Mouse (Mus musculus) limb, embryonic 15.5 days (tissue): ENCODE data around the gene Mef2b. TPM values are rescaled to one million over a fixed set of nuclear protein-coding genes. Genes with fewer than 3 reads are reported as not detected.

Source experiments
- ATAC-seq: fragments of 200-750 bp; cut with Nextera tagmentation; 2 replicates; pipeline ENCODE4 v1.8.0; 2017; ENCODE audit warnings: low read depth, moderate TSS enrichment; ENCODE audit not compliant: insufficient number of reproducible peaks, low FRiP score, low TSS enrichment
- H3K27ac ChIP-seq: fragments of 300-500 bp; sonication (generic); 2 replicates; pipeline ENCODE4 v1.5.1; 2015; ENCODE audit warnings: moderate library complexity, mild to moderate bottlenecking, inconsistent platforms
- H3K27me3 ChIP-seq: fragments of 300-500 bp; sonication (generic); 2 replicates; pipeline ENCODE4 v1.6.1; 2015; ENCODE audit warnings: inconsistent platforms
- H3K36me3 ChIP-seq: fragments of 300-500 bp; sonication (generic); 2 replicates; pipeline ENCODE4 v1.6.1; 2015; ENCODE audit warnings: inconsistent platforms
- H3K4me1 ChIP-seq: fragments of 300-500 bp; sonication (generic); 2 replicates; pipeline ENCODE4 v1.6.1; 2015; ENCODE audit warnings: inconsistent platforms
- H3K4me2 ChIP-seq: fragments of 300-500 bp; sonication (generic); 2 replicates; pipeline ENCODE4 v1.6.1; 2015; ENCODE audit warnings: mild to moderate bottlenecking, inconsistent platforms
- H3K4me3 ChIP-seq: fragments of 300-500 bp; sonication (generic); 2 replicates; pipeline ENCODE4 v1.5.1; 2015; ENCODE audit warnings: mild to moderate bottlenecking, inconsistent platforms
- H3K9ac ChIP-seq: fragments of 300-500 bp; sonication (generic); 2 replicates; pipeline ENCODE4 v1.6.1; 2015; ENCODE audit warnings: inconsistent platforms
- H3K9me3 ChIP-seq: fragments of 300-500 bp; sonication (generic); 2 replicates; pipeline ENCODE4 v1.6.1; 2016; ENCODE audit warnings: inconsistent platforms
- WGBS: fragments of 180-500 bp; shearing (Covaris S2); methylation state at CpG from one replicate; pipeline ENCODE4 v1.1.7; 2015; 5-methylcytosine and 5-hydroxymethylcytosine counted together
- polyA plus RNA-seq: library from polyadenylated mRNA; unstranded; fragments of >200 nt; fragmentation: Nextera tagmentation; extraction: Ambion mirVana; gene quantifications from 2 replicates; pipeline ENCODE4 v1.2.1, GENCODE M21; 2015

Mef2b gene
- polyA plus RNA-seq, 1 experiment from 2014 or later, result 0.19 TPM

- H3K9ac ChIP-seq, result no peak overlapping the region
- no peaks in the 10 kb centered on the region for H3K4me1 ChIP-seq
- H3K27ac ChIP-seq, result no peak overlapping the region
- H3K36me3 ChIP-seq, result peaks cover 8% of the 10 kb centered on the region; the same call in 1 of the 2 replicates
- no peaks in the 10 kb centered on the region for H3K27me3 ChIP-seq
- ATAC-seq, result no peak
- no peak overlapping the region for H3K4me2 ChIP-seq
- H3K4me3 ChIP-seq, result no peak overlapping the region
- WGBS, result 70% methylated on average over 5 of the region's 5 CpGs
- H3K9me3 ChIP-seq, result no peaks in the 10 kb centered on the region
Measured at GRCm38 (mm10) chr8:70193238-70193637, 53.7 kb downstream of the Mef2b start.

GRCm38 (mm10) chr8:70194191-70194590, 54.7 kb downstream of the Mef2b start:
- ATAC-seq, result no peak
- Histone ChIP-seq H3K9me3 (no peaks in the 10 kb centered on the region), H3K4me1 (no peaks in the 10 kb centered on the region), H3K4me2 (no peak overlapping the region), H3K27ac (no peak overlapping the region), H3K4me3 (no peak overlapping the region), H3K27me3 (no peaks in the 10 kb centered on the region), H3K9ac (no peak overlapping the region), H3K36me3 (peaks cover 6% of the 10 kb centered on the region; the same call in 1 of the 2 replicates)
- 72% methylated on average over 3 of the region's 3 CpGs for WGBS

- 72% methylated on average over 2 of the region's 2 CpGs for WGBS
- no peak for ATAC-seq
- H3K4me3 ChIP-seq, result no peak overlapping the region
- no peaks in the 10 kb centered on the region for H3K4me1 ChIP-seq
- H3K27ac ChIP-seq, result no peak overlapping the region
- no peak overlapping the region for H3K9ac ChIP-seq
- no peak overlapping the region for H3K4me2 ChIP-seq
- no peaks in the 10 kb centered on the region for H3K27me3 ChIP-seq
- peaks cover 6% of the 10 kb centered on the region; the same call in 1 of the 2 replicates for H3K36me3 ChIP-seq
- H3K9me3 ChIP-seq, result no peaks in the 10 kb centered on the region
Measured at GRCm38 (mm10) chr8:70195762-70196161, 56.3 kb downstream of the Mef2b start.

GRCm38 (mm10) chr8:70197603-70198002, 58.1 kb downstream of the Mef2b start:
- no peaks in the 10 kb centered on the region for H3K4me1 ChIP-seq
- H3K4me2 ChIP-seq, result no peak overlapping the region
- 49% methylated on average over 7 of the region's 7 CpGs for WGBS
- no peak overlapping the region for H3K27ac ChIP-seq
- no peak overlapping the region for H3K9ac ChIP-seq
- no peak overlapping the region for H3K4me3 ChIP-seq
- no peaks in the 10 kb centered on the region for H3K27me3 ChIP-seq
- H3K36me3 ChIP-seq, result no peaks in the 10 kb centered on the region
- H3K9me3 ChIP-seq, result no peaks in the 10 kb centered on the region
- ATAC-seq, result no peak

- H3K36me3 ChIP-seq, result no peaks in the 10 kb centered on the region
- 71% methylated on average over 5 of the region's 5 CpGs for WGBS
- no peaks in the 10 kb centered on the region for H3K9me3 ChIP-seq
- no peak overlapping the region for H3K27ac ChIP-seq
- no peak for ATAC-seq
- H3K9ac ChIP-seq, result no peak overlapping the region
- no peaks in the 10 kb centered on the region for H3K27me3 ChIP-seq
- H3K4me2 ChIP-seq, result no peak overlapping the region
- H3K4me1 ChIP-seq, result no peaks in the 10 kb centered on the region
- no peak overlapping the region for H3K4me3 ChIP-seq
Measured at GRCm38 (mm10) chr8:70200098-70200681, 60.7 kb downstream of the Mef2b start.

- Histone ChIP-seq H3K9me3 (no peaks in the 10 kb centered on the region), H3K27ac (no peak overlapping the region), H3K36me3 (no peaks in the 10 kb centered on the region), H3K4me2 (no peak overlapping the region), H3K27me3 (no peaks in the 10 kb centered on the region), H3K4me3 (no peak overlapping the region), H3K4me1 (no peaks in the 10 kb centered on the region), H3K9ac (no peak overlapping the region)
- WGBS, result 68% methylated on average over 3 of the region's 3 CpGs
- ATAC-seq, result no peak
Measured at GRCm38 (mm10) chr8:70201417-70201816, 61.9 kb downstream of the Mef2b start.

- no peak for ATAC-seq
- H3K36me3 ChIP-seq, result no peaks in the 10 kb centered on the region
- no peak overlapping the region for H3K4me2 ChIP-seq
- H3K9me3 ChIP-seq, result no peaks in the 10 kb centered on the region
- H3K27ac ChIP-seq, result no peak overlapping the region
- 60% methylated on average over 4 of the region's 4 CpGs for WGBS
- no peaks in the 10 kb centered on the region for H3K27me3 ChIP-seq
- H3K4me1 ChIP-seq, result 0 out of 2 replicates have a peak, but pooled peaks cover under 1% of the 10 kb centered on the region
- H3K9ac ChIP-seq, result no peak overlapping the region
- no peak overlapping the region for H3K4me3 ChIP-seq
Measured at GRCm38 (mm10) chr8:70203072-70203471, 63.6 kb downstream of the Mef2b start.

- Histone ChIP-seq H3K9me3 (no peaks in the 10 kb centered on the region), H3K4me3 (no peak overlapping the region), H3K27me3 (no peaks in the 10 kb centered on the region), H3K4me1 (0 out of 2 replicates have a peak, but pooled peaks cover 2% of the 10 kb centered on the region), H3K4me2 (no peak overlapping the region), H3K9ac (no peak overlapping the region), H3K36me3 (no peaks in the 10 kb centered on the region), H3K27ac (no peak overlapping the region)
- ATAC-seq, result no peak
- 67% methylated on average over 1 of the region's 1 CpGs for WGBS
Measured at GRCm38 (mm10) chr8:70204757-70205156, 65.2 kb downstream of the Mef2b start.

- Histone ChIP-seq H3K27me3 (no peaks in the 10 kb centered on the region), H3K27ac (no peak overlapping the region), H3K9ac (no peak overlapping the region), H3K36me3 (no peaks in the 10 kb centered on the region), H3K4me2 (no peak overlapping the region), H3K4me3 (no peak overlapping the region), H3K4me1 (peaks cover 18% of the 10 kb centered on the region), H3K9me3 (no peaks in the 10 kb centered on the region)
- ATAC-seq, result no peak
- WGBS, result 39% methylated on average over 1 of the region's 1 CpGs
Measured at GRCm38 (mm10) chr8:70208130-70208529, 68.6 kb downstream of the Mef2b start.

GRCm38 (mm10) chr8:70210538-70210937, 71.0 kb downstream of the Mef2b start:
- H3K9me3 ChIP-seq, result no peaks in the 10 kb centered on the region
- H3K4me1 ChIP-seq, result peaks cover 20% of the 10 kb centered on the region
- H3K9ac ChIP-seq, result 0 out of 2 replicates have a peak overlapping the region, but pooled peaks have one; percentile 1
- no peaks in the 10 kb centered on the region for H3K27me3 ChIP-seq
- 15% methylated on average over 8 of the region's 8 CpGs for WGBS
- H3K4me2 ChIP-seq, result peak overlapping the region; percentile 29; the same call in 1 of the 2 replicates
- H3K4me3 ChIP-seq, result peak overlapping the region; percentile 15
- peak overlapping the region; percentile 38; the same call in 1 of the 2 replicates for H3K27ac ChIP-seq
- H3K36me3 ChIP-seq, result no peaks in the 10 kb centered on the region
- no peak for ATAC-seq

GRCm38 (mm10) chr8:70211275-70211674, 71.8 kb downstream of the Mef2b start:
- no peak overlapping the region for H3K27ac ChIP-seq
- 85% methylated on average over 1 of the region's 1 CpGs for WGBS
- no peak for ATAC-seq

GRCm38 (mm10) chr8:70211726-70212111, 72.2 kb downstream of the Mef2b start:
- 3% methylated on average over 31 of the region's 31 CpGs for WGBS

More at GRCm38 (mm10) chr8:70211275-70211674, 71.8 kb downstream of the Mef2b start:
- Histone ChIP-seq H3K4me1 (peaks cover 20% of the 10 kb centered on the region), H3K4me2 (peak overlapping the region; percentile 93), H3K9ac (peak overlapping the region; percentile 66; the same call in 1 of the 2 replicates), H3K4me3 (peak overlapping the region; percentile 74), H3K36me3 (no peaks in the 10 kb centered on the region), H3K9me3 (no peaks in the 10 kb centered on the region), H3K27me3 (no peaks in the 10 kb centered on the region)

More at GRCm38 (mm10) chr8:70211726-70212111, 72.2 kb downstream of the Mef2b start:
- Histone ChIP-seq H3K27ac (peak overlapping the region; percentile 38; the same call in 1 of the 2 replicates), H3K36me3 (no peaks in the 10 kb centered on the region), H3K4me2 (peak overlapping the region; percentile 93), H3K4me1 (peaks cover 20% of the 10 kb centered on the region), H3K9ac (peak overlapping the region; percentile 66), H3K27me3 (no peaks in the 10 kb centered on the region), H3K4me3 (peak overlapping the region; percentile 74), H3K9me3 (no peaks in the 10 kb centered on the region)
- ATAC-seq, result no peak
